Mouse (Mus musculus) limb, embryonic 12.5 days (tissue): Measurements from ENCODE around the gene Ppp1r27. TPM values are rescaled to one million over a fixed set of nuclear protein-coding genes. Genes with fewer than 3 reads are reported as not detected.

Source experiments
- ATAC-seq: fragments of 200-750 bp; cut with Nextera tagmentation; 2 replicates; pipeline ENCODE4 v1.8.0; 2017; ENCODE audit warnings: low read depth, moderate TSS enrichment; ENCODE audit not compliant: insufficient number of reproducible peaks, insufficient read depth, low FRiP score, low TSS enrichment
- H3K27ac ChIP-seq: fragments of 300-500 bp; sonication (generic); 2 replicates; pipeline ENCODE4 v1.5.1; 2016; ENCODE audit warnings: mild to moderate bottlenecking, moderate library complexity
- H3K27me3 ChIP-seq: fragments of 300-500 bp; sonication (generic); 2 replicates; pipeline ENCODE4 v1.6.1; 2016; ENCODE audit warnings: mild to moderate bottlenecking, moderate library complexity
- H3K36me3 ChIP-seq: fragments of 300-500 bp; sonication (generic); 2 replicates; pipeline ENCODE4 v1.6.1; 2016; ENCODE audit warnings: mild to moderate bottlenecking, moderate library complexity
- H3K4me1 ChIP-seq: fragments of 300-500 bp; sonication (generic); replicated peaks from 2 replicates; pipeline ENCODE4 v1.6.1; 2016
- H3K4me2 ChIP-seq: fragments of 300-500 bp; sonication (generic); 2 replicates; pipeline ENCODE4 v1.6.1; 2016; ENCODE audit warnings: mild to moderate bottlenecking, moderate library complexity
- H3K4me3 ChIP-seq: fragments of 300-500 bp; sonication (generic); replicated peaks from 2 replicates; pipeline ENCODE4 v1.5.1; 2016; ENCODE audit warnings: mild to moderate bottlenecking
- H3K9ac ChIP-seq: fragments of 300-500 bp; sonication (generic); replicated peaks from 2 replicates; pipeline ENCODE4 v1.6.1; 2016; ENCODE audit warnings: mild to moderate bottlenecking, moderate library complexity
- H3K9me3 ChIP-seq: fragments of 300-500 bp; sonication (generic); 2 replicates; pipeline ENCODE4 v1.6.1; 2016; ENCODE audit warnings: mild to moderate bottlenecking, moderate library complexity
- whole genome bisulfite sequencing: fragments of 180-500 bp; shearing (Covaris S2); methylation state at CpG from one replicate; pipeline ENCODE4 v1.1.7; 2016; 5-methylcytosine and 5-hydroxymethylcytosine counted together
- polyA plus RNA-seq: library from polyadenylated mRNA; unstranded; fragments of >200 nt; fragmentation: Nextera tagmentation; extraction: Ambion mirVana; gene quantifications from 2 replicates; pipeline ENCODE4 v1.2.1, GENCODE M21; 2016

Gene Ppp1r27
- polyA plus RNA-seq, 1 experiment from 2014 or later: not detected

- no peak for ATAC-seq
- WGBS: 93% methylated on average over 3 of the region's 3 CpGs
- H3K36me3 ChIP-seq: peaks cover 59% of the 10 kb centered on the region
Observed at GRCm38 (mm10) chr11:120545964-120546363, 5.0 kb downstream of the Ppp1r27 start.

GRCm38 (mm10) chr11:120542376-120542775 lies 8.6 kb downstream of the Ppp1r27 start:
- Histone ChIP-seq H3K9me3 (no peaks in the 10 kb centered on the region), H3K4me2 (no peak overlapping the region), H3K36me3 (peaks cover 55% of the 10 kb centered on the region), H3K27ac (peak overlapping the region; percentile 4; the same call in 1 of the 2 replicates), H3K4me1 (peaks cover 24% of the 10 kb centered on the region), H3K27me3 (no peaks in the 10 kb centered on the region), H3K4me3 (no peak overlapping the region), H3K9ac (no peak overlapping the region)
- no peak for ATAC-seq
- 88% methylated on average over 6 of the region's 6 CpGs for WGBS

More at GRCm38 (mm10) chr11:120545964-120546363, 5.0 kb downstream of the Ppp1r27 start:
- Histone ChIP-seq H3K4me1 (peaks cover 22% of the 10 kb centered on the region), H3K9me3 (no peaks in the 10 kb centered on the region), H3K4me3 (no peak overlapping the region), H3K27me3 (no peaks in the 10 kb centered on the region), H3K4me2 (no peak overlapping the region), H3K9ac (no peak overlapping the region), H3K27ac (no peak overlapping the region)

- H3K4me1 ChIP-seq: peaks cover 24% of the 10 kb centered on the region
- no peak for ATAC-seq
- WGBS: 54% methylated on average over 4 of the region's 4 CpGs
- H3K4me3 ChIP-seq: no peak overlapping the region
- no peak overlapping the region for H3K9ac ChIP-seq
- 0 out of 2 replicates have a peak overlapping the region, but pooled peaks have one; percentile 8 for H3K27ac ChIP-seq
- peaks cover 53% of the 10 kb centered on the region for H3K36me3 ChIP-seq
- H3K27me3 ChIP-seq: no peaks in the 10 kb centered on the region; the same call in 1 of the 2 replicates
- no peak overlapping the region for H3K4me2 ChIP-seq
- H3K9me3 ChIP-seq: no peaks in the 10 kb centered on the region
Observed at GRCm38 (mm10) chr11:120541907-120542306, 9.0 kb downstream of the Ppp1r27 start.

GRCm38 (mm10) chr11:120539285-120540014 lies 11.5 kb downstream of the Ppp1r27 start:
- WGBS: 32% methylated on average over 10 of the region's 10 CpGs

GRCm38 (mm10) chr11:120538955-120539284 lies 12.0 kb downstream of the Ppp1r27 start:
- Histone ChIP-seq H3K4me1 (peaks cover 24% of the 10 kb centered on the region), H3K36me3 (peaks cover 28% of the 10 kb centered on the region), H3K27me3 (peaks cover 17% of the 10 kb centered on the region), H3K9ac (peak overlapping the region; percentile 48; the same call in 1 of the 2 replicates), H3K4me3 (0 out of 2 replicates have a peak overlapping the region, but pooled peaks have one; percentile 9), H3K27ac (peak overlapping the region; percentile 86), H3K4me2 (0 out of 2 replicates have a peak overlapping the region, but pooled peaks have one; percentile 35), H3K9me3 (no peaks in the 10 kb centered on the region)
- WGBS: 59% methylated on average over 8 of the region's 8 CpGs
- no peak; the same call in 1 of the 2 replicates for ATAC-seq

More at GRCm38 (mm10) chr11:120539285-120540014, 11.5 kb downstream of the Ppp1r27 start:
- Histone ChIP-seq H3K4me2 (peak overlapping the region; percentile 35), H3K9me3 (no peaks in the 10 kb centered on the region), H3K4me3 (peak overlapping the region; percentile 9; the same call in 1 of the 2 replicates), H3K27ac (peak overlapping the region; percentile 86), H3K27me3 (peaks cover 11% of the 10 kb centered on the region), H3K36me3 (peaks cover 33% of the 10 kb centered on the region), H3K9ac (peak overlapping the region; percentile 48), H3K4me1 (peaks cover 24% of the 10 kb centered on the region)
- ATAC-seq: peak; percentile 52; the same call in 1 of the 2 replicates

- 91% methylated on average over 3 of the region's 3 CpGs for WGBS
- Histone ChIP-seq H3K4me1 (peaks cover 24% of the 10 kb centered on the region), H3K27ac (peak overlapping the region; percentile 86; the same call in 1 of the 2 replicates), H3K4me3 (no peak overlapping the region), H3K27me3 (peaks cover 21% of the 10 kb centered on the region), H3K9me3 (no peaks in the 10 kb centered on the region), H3K4me2 (no peak overlapping the region), H3K9ac (no peak overlapping the region), H3K36me3 (peaks cover 23% of the 10 kb centered on the region)
- ATAC-seq: no peak
Observed at GRCm38 (mm10) chr11:120538485-120538884, 12.4 kb downstream of the Ppp1r27 start.

GRCm38 (mm10) chr11:120535804-120536203 lies 15.1 kb downstream of the Ppp1r27 start:
- no peak for ATAC-seq
- 64% methylated on average over 3 of the region's 3 CpGs for WGBS
- no peak overlapping the region for H3K4me2 ChIP-seq
- H3K27ac ChIP-seq: no peak overlapping the region
- H3K9ac ChIP-seq: no peak overlapping the region
- peaks cover 48% of the 10 kb centered on the region for H3K27me3 ChIP-seq
- H3K4me3 ChIP-seq: no peak overlapping the region
- no peaks in the 10 kb centered on the region for H3K9me3 ChIP-seq
- H3K4me1 ChIP-seq: peaks cover 32% of the 10 kb centered on the region
- H3K36me3 ChIP-seq: no peaks in the 10 kb centered on the region

- Histone ChIP-seq H3K27ac (no peak overlapping the region), H3K27me3 (peaks cover 55% of the 10 kb centered on the region), H3K9ac (no peak overlapping the region), H3K36me3 (no peaks in the 10 kb centered on the region), H3K4me1 (peaks cover 31% of the 10 kb centered on the region), H3K4me3 (no peak overlapping the region), H3K4me2 (no peak overlapping the region), H3K9me3 (no peaks in the 10 kb centered on the region)
- no peak for ATAC-seq
- 69% methylated on average over 3 of the region's 3 CpGs for WGBS
Observed at GRCm38 (mm10) chr11:120535145-120535544, 15.8 kb downstream of the Ppp1r27 start.

- no peak overlapping the region for H3K27ac ChIP-seq
- H3K9ac ChIP-seq: no peak overlapping the region
- peaks cover 65% of the 10 kb centered on the region for H3K27me3 ChIP-seq
- no peaks in the 10 kb centered on the region for H3K36me3 ChIP-seq
- H3K4me2 ChIP-seq: no peak overlapping the region
- no peaks in the 10 kb centered on the region for H3K9me3 ChIP-seq
- 86% methylated on average over 8 of the region's 8 CpGs for WGBS
- H3K4me1 ChIP-seq: peaks cover 25% of the 10 kb centered on the region
- ATAC-seq: no peak
- H3K4me3 ChIP-seq: no peak overlapping the region
Observed at GRCm38 (mm10) chr11:120534093-120534492, 16.8 kb downstream of the Ppp1r27 start.

- H3K9me3 ChIP-seq: no peaks in the 10 kb centered on the region
- H3K36me3 ChIP-seq: no peaks in the 10 kb centered on the region
- no peak overlapping the region for H3K27ac ChIP-seq
- ATAC-seq: no peak
- H3K4me2 ChIP-seq: peak overlapping the region; percentile 89
- WGBS: 27% methylated on average over 9 of the region's 9 CpGs
- peaks cover 19% of the 10 kb centered on the region for H3K4me1 ChIP-seq
- peak overlapping the region; percentile 51 for H3K4me3 ChIP-seq
- peaks cover 83% of the 10 kb centered on the region for H3K27me3 ChIP-seq
- H3K9ac ChIP-seq: no peak overlapping the region
Observed at GRCm38 (mm10) chr11:120531646-120532045, 19.3 kb downstream of the Ppp1r27 start.

- peak within 1 kb of the TSS; percentile 54 for H3K9ac ChIP-seq
- H3K36me3 ChIP-seq: no peaks in the 10 kb centered on the region
- peak within 1 kb of the TSS; percentile 51 for H3K4me3 ChIP-seq
- no peak within 1 kb of the TSS for H3K27ac ChIP-seq
- no peaks in the 10 kb centered on the region for H3K9me3 ChIP-seq
- H3K4me1 ChIP-seq: peaks cover 19% of the 10 kb centered on the region
- H3K4me2 ChIP-seq: peak within 1 kb of the TSS; percentile 89
- no peak; the same call in 1 of the 2 replicates for ATAC-seq
- WGBS: 7% methylated on average over 59 of the region's 62 CpGs
- peaks cover 79% of the 10 kb centered on the region for H3K27me3 ChIP-seq
Observed at GRCm38 (mm10) chr11:120530085-120530964, 20.6 kb downstream of the Ppp1r27 start, which contains the start of gene Gcgr. Gene Gcgr (plus strand): TSS chr11:120530699.
